Mouse (Mus musculus) forebrain, embryonic 16.5 days (tissue): ENCODE measurements at regions not wholly inside any gene's neighbourhood (a gene's known extent, or its start where the extent isn't known, plus 50 kb on each side); places are given as distances from the start of the nearest gene placed in this dataset.
A peak's percentile ranks its signal among the peaks of the same experiment; 100 is the strongest.

Experiments used
- ATAC-seq: fragments of 200-750 bp; cut with Nextera tagmentation; 2 replicates; pipeline ENCODE4 v1.8.0; 2017; ENCODE audit warnings: mild to moderate bottlenecking, moderate library complexity
- H3K27ac ChIP-seq: fragments of 300-500 bp; sonication (generic); 2 replicates; pipeline ENCODE4 v1.5.1; 2014; ENCODE audit warnings: low read length, control low read depth
- H3K27me3 ChIP-seq: fragments of 300-500 bp; sonication (generic); replicated peaks from 2 replicates; pipeline ENCODE4 v1.6.1; 2014; ENCODE audit warnings: low read length; ENCODE audit not compliant: control insufficient read depth, insufficient read depth
- H3K36me3 ChIP-seq: fragments of 300-500 bp; sonication (generic); 2 replicates; pipeline ENCODE4 v1.6.1; 2014; ENCODE audit not compliant: control insufficient read depth, insufficient read depth
- H3K4me1 ChIP-seq: fragments of 300-500 bp; sonication (generic); replicated peaks from 2 replicates; pipeline ENCODE4 v1.6.1; 2014; ENCODE audit warnings: low read length; ENCODE audit not compliant: control insufficient read depth, insufficient read depth
- H3K4me2 ChIP-seq: fragments of 300-500 bp; sonication (generic); 2 replicates; pipeline ENCODE4 v1.6.1; 2014; ENCODE audit warnings: mild to moderate bottlenecking, low read length, control low read depth
- H3K4me3 ChIP-seq: fragments of 300-500 bp; sonication (generic); replicated peaks from 2 replicates; pipeline ENCODE4 v1.5.1; 2014; ENCODE audit warnings: mild to moderate bottlenecking, low read length, control low read depth
- H3K9ac ChIP-seq: fragments of 300-500 bp; sonication (generic); replicated peaks from 2 replicates; pipeline ENCODE4 v1.6.1; 2014; ENCODE audit warnings: low read depth, low read length, control low read depth
- H3K9me3 ChIP-seq: fragments of 300-500 bp; sonication (generic); 2 replicates; pipeline ENCODE4 v1.6.1; 2016; ENCODE audit warnings: low read length; ENCODE audit not compliant: control insufficient read depth
- WGBS: fragments of 180-500 bp; shearing (Covaris S2); extraction: QIAGEN DNeasy Blood & Tissue Kit; methylation state at CpG from one replicate; pipeline ENCODE4 v1.1.7; 2014; 5-methylcytosine and 5-hydroxymethylcytosine counted together

- no peaks in the 10 kb centered on the region for H3K36me3 ChIP-seq
- no peak overlapping the region for H3K9ac ChIP-seq
- no peaks in the 10 kb centered on the region for H3K27me3 ChIP-seq
- no peak overlapping the region for H3K27ac ChIP-seq
- no peak overlapping the region for H3K4me2 ChIP-seq
- no peak overlapping the region for H3K4me3 ChIP-seq
- H3K9me3 ChIP-seq = no peaks in the 10 kb centered on the region
- no peak for ATAC-seq
- 90% methylated on average over 4 of the region's 4 CpGs for WGBS
- H3K4me1 ChIP-seq = no peaks in the 10 kb centered on the region
Observed at GRCm38 (mm10) chr9:74795994-74796393, 65.7 kb upstream of the Onecut1 start.

- H3K36me3 ChIP-seq = no peaks in the 10 kb centered on the region
- H3K27ac ChIP-seq = no peak overlapping the region
- H3K4me2 ChIP-seq = no peak overlapping the region
- WGBS = 75% methylated on average over 5 of the region's 5 CpGs
- ATAC-seq = no peak
- H3K9ac ChIP-seq = no peak overlapping the region
- no peaks in the 10 kb centered on the region for H3K4me1 ChIP-seq
- H3K9me3 ChIP-seq = no peaks in the 10 kb centered on the region
- no peak overlapping the region for H3K4me3 ChIP-seq
- no peaks in the 10 kb centered on the region for H3K27me3 ChIP-seq
Observed at GRCm38 (mm10) chr9:74797272-74797844, 64.4 kb upstream of the Onecut1 start.

- H3K9ac ChIP-seq = no peak overlapping the region
- WGBS = 81% methylated on average over 4 of the region's 4 CpGs
- H3K4me1 ChIP-seq = no peaks in the 10 kb centered on the region
- no peak overlapping the region for H3K4me3 ChIP-seq
- H3K27ac ChIP-seq = no peak overlapping the region
- no peaks in the 10 kb centered on the region for H3K36me3 ChIP-seq
- no peak overlapping the region for H3K4me2 ChIP-seq
- no peaks in the 10 kb centered on the region for H3K27me3 ChIP-seq
- no peak for ATAC-seq
- H3K9me3 ChIP-seq = no peaks in the 10 kb centered on the region
Observed at GRCm38 (mm10) chr9:74801091-74801490, 60.6 kb upstream of the Onecut1 start.

GRCm38 (mm10) chr9:74811437-74811836, 50.3 kb upstream of the Onecut1 start:
- Histone ChIP-seq H3K27me3 (no peaks in the 10 kb centered on the region), H3K27ac (no peak overlapping the region), H3K4me1 (peaks cover 5% of the 10 kb centered on the region; the same call in 1 of the 2 replicates), H3K36me3 (no peaks in the 10 kb centered on the region), H3K9ac (no peak overlapping the region), H3K4me3 (no peak overlapping the region), H3K9me3 (no peaks in the 10 kb centered on the region), H3K4me2 (no peak overlapping the region)
- 4% methylated on average over 8 of the region's 8 CpGs for WGBS
- peak; percentile 36; the same call in 1 of the 2 replicates for ATAC-seq
